Mouse (Mus musculus) T-helper 2 cell (primary cell): ENCODE measurements at regions not wholly inside any gene's neighbourhood (a gene's known extent, or its start where the extent isn't known, plus 50 kb on each side); places are given as distances from the start of the nearest gene placed in this dataset.

Experiments
- in situ Hi-C: fragments of 300-600 bp; cut with MboI, MseI; formaldehyde crosslinking; loops from one replicate; pipeline ENCODE4 v1.15.1; 2025; ENCODE audit warnings: high pct_unique_total_duplicates

GRCm38 (mm10) chr19:33043696-33044095 is 286.4 kb downstream of the Pten start:
- in situ Hi-C loops = loop anchor here (10.0 kb wide), 1 partner anchor 1579 kb away; no protein-coding TSS in a partner anchor

- in situ Hi-C loops = loop anchor here (5.0 to 10.0 kb wide), 2 partner anchors 38 to 1584 kb away; no protein-coding TSS in a partner anchor
These were observed 291.6 kb downstream of the Pten start for GRCm38 (mm10) chr19:33048754-33049442.

- in situ Hi-C loops = no loop called here
These were observed 296.0 kb downstream of the Pten start for GRCm38 (mm10) chr19:33053199-33053867.

GRCm38 (mm10) chr19:33056372-33056791 is 299.1 kb downstream of the Pten start:
- in situ Hi-C loops = no loop called here

- in situ Hi-C loops = no loop called here
These were observed 303.7 kb downstream of the Pten start for GRCm38 (mm10) chr19:33061006-33061405.

- in situ Hi-C loops = no loop called here
These were observed 305.1 kb downstream of the Pten start for GRCm38 (mm10) chr19:33062165-33063058.

GRCm38 (mm10) chr19:33065274-33066200 is 308.2 kb downstream of the Pten start:
- in situ Hi-C loops = no loop called here

- in situ Hi-C loops = no loop called here
These were observed 311.2 kb downstream of the Pten start for GRCm38 (mm10) chr19:33068351-33068955.

- in situ Hi-C loops = no loop called here
These were observed 312.5 kb downstream of the Pten start for GRCm38 (mm10) chr19:33069761-33070160.

- in situ Hi-C loops = no loop called here
These were observed 315.0 kb downstream of the Pten start for GRCm38 (mm10) chr19:33072299-33072698.

- in situ Hi-C loops = no loop called here
These were observed 317.2 kb downstream of the Rnls start for GRCm38 (mm10) chr19:33074907-33075306.

GRCm38 (mm10) chr19:33078681-33079360 is 313.3 kb downstream of the Rnls start:
- in situ Hi-C loops = no loop called here

GRCm38 (mm10) chr19:33079959-33080358 is 312.1 kb downstream of the Rnls start:
- in situ Hi-C loops = loop anchor here (10.0 kb wide), 1 partner anchor 1095 kb away; no protein-coding TSS in a partner anchor

- in situ Hi-C loops = loop anchor here (10.0 kb wide), 1 partner anchor 1097 kb away; no protein-coding TSS in a partner anchor
These were observed 310.6 kb downstream of the Rnls start for GRCm38 (mm10) chr19:33081493-33081892.

- in situ Hi-C loops = loop anchor here (10.0 kb wide), 1 partner anchor 1099 kb away; no protein-coding TSS in a partner anchor
These were observed 308.7 kb downstream of the Rnls start for GRCm38 (mm10) chr19:33083371-33083770.

GRCm38 (mm10) chr19:33084683-33085082 is 307.4 kb downstream of the Rnls start:
- in situ Hi-C loops = loop anchor here (5.0 to 10.0 kb wide), 2 partner anchors 37 to 1100 kb away; no protein-coding TSS in a partner anchor
